Mouse (Mus musculus) central nervous system, embryonic 11.5 days (tissue): ENCODE measurements around the gene Mrps33. TPM values are rescaled to one million over a fixed set of nuclear protein-coding genes. Genes with fewer than 3 reads are reported as not detected.

ENCODE experiments used
- polyA plus RNA-seq: library from polyadenylated mRNA; depleted of rRNA; stranded (reverse); fragments of >200 nt; gene quantifications from 2 replicates; pipeline ENCODE4 v1.2.3, GENCODE M21; 2012; rRNA removed

Mrps33 gene
- polyA plus RNA-seq: 240 and 256 TPM in 2 replicates

DNA sequence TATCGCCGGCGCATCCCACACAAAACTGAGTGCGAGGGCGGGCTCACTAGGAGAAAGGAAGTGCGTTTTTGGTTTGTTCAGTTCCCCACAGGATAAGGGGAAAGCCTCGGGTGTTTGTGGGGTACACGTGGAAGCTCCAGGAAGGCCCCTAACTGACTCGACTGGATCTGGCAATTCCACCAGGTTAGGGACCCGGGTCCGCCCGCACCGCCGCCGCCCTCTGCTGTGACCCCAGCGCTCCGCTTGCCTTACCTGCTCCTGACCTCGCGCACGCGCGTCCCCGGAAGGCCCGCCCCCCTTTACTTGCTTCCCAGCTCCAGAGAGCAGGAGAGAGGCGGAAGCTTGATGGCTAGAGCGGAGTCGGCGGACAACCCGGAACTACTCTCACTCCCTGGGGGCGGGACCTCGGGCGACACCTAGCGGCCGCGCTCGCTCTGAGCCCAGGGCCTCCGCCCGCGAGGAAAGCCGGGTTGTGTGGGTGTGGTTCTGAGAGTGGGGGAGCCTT is at the start of gene Mrps33:
Gene Mrps33 (minus strand): TSS at position 377 of the 505 bp plus-strand sequence.

Other genes with a start within 250 kb of the Mrps33 start
- gene Adck2, start 237.1 kb downstream of the Mrps33 start, polyA plus RNA-seq: 10.6 and 15.3 TPM in 2 replicates
- gene Gm42420, start 225.2 kb downstream of the Mrps33 start, polyA plus RNA-seq: 0.63 TPM in 1 of 2 replicates, not detected in the other
- gene Ndufb2, start 218.4 kb downstream of the Mrps33 start, polyA plus RNA-seq: 98.3 and 115 TPM in 2 replicates
- gene Braf, start 85.5 kb downstream of the Mrps33 start, polyA plus RNA-seq: 11.6 and 18.5 TPM in 2 replicates
- gene Tmem178b, start 62.3 kb upstream of the Mrps33 start, polyA plus RNA-seq: 13.9 and 16.5 TPM in 2 replicates